Mouse (Mus musculus): ENCODE measurements around the gene Ptpro. TPM values are rescaled to one million over a fixed set of nuclear protein-coding genes. Genes with fewer than 3 reads are reported as not detected.

The Ptpro gene
- total and polyA plus RNA-seq, 3 experiments: 0.11 to 0.16 TPM; not detected in 1

DNA sequence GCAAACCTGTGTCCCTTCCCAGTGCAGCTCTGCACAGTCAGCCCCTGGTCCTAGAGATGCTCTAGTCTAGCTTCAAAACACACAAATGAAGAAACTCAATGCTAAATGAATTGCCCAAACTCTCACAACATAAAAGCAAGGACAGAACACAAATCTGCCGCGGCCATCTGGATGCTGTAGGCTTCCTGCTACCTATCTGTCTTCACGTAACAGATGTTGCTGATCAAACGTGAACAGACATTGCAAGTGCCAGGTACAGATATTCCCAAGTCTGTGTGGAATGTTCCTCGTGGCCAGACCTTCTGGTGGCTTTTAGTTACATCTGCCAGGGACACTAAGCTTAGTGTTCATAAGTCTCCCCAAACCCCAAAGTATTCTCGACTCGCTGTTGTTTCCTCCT, 29.9 kb downstream of the Ptpro start:
- dilution Hi-C loops (cut with MboI; ENCODE audit: extremely low pct_ligation_motif_present, extremely low pct_unique_long_range_greater_than_20kb, low sequenced_read_pairs): no loop called here

DNA sequence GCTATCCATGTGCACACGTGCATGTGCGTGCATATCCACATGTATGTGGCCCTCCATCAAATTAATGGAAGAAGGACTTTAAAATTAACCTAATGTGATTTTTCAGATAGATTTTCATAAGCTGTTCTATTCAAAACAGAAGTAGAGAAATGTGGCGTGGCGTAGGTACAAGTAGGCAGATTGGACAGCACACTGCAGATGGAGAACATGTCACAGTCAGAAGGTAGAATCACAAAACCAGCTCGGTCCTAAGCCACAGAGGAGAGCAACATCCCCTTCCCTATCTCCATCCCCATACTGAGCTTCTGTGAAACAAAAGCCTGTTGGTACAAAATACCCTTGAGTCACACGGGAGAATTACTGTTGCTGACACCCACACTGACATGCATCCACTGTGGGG, 34.3 kb downstream of the Ptpro start:
- dilution Hi-C loops (cut with MboI; ENCODE audit: extremely low pct_ligation_motif_present, extremely low pct_unique_long_range_greater_than_20kb, low sequenced_read_pairs): no loop called here
- DNase-seq (ENCODE audit: extremely low read depth): no peak
- no peak overlapping the region for H3K4me3 ChIP-seq (replicated peaks in 1 of 3; ENCODE audit: low read depth in 2 of 3, low read length in 2 of 3, poor library complexity in 1 of 3)
- no peaks in the 10 kb centered on the region for H3K9me3 ChIP-seq (replicated peaks; ENCODE audit: low read length)
- H3K79me2 ChIP-seq (replicated peaks; ENCODE audit: control insufficient read depth, extremely low read depth, insufficient read depth, poor library complexity, severe bottlenecking): no peaks in the 10 kb centered on the region
- H3K27ac ChIP-seq (ENCODE audit: insufficient read depth, low read depth): no peak overlapping the region
- no peak overlapping the region for H3K9ac ChIP-seq (ENCODE audit: insufficient read depth, low read depth)
- in situ Hi-C loops (cut with MboI; ENCODE audit: low pct_ligation_motif_present, low pct_unique_long_range_greater_than_20kb, low sequenced_read_pairs): no loop called here
- TF ChIP-seq USF1 (IDR thresholded peaks at IDR 0.05; ENCODE audit: low read depth, low read length) (no peak), JUN (IDR thresholded peaks at IDR 0.05; ENCODE audit: insufficient read depth, low read depth, low read length) (no peak)
- no peak overlapping the region for H3K4me2 ChIP-seq (ENCODE audit: insufficient read depth, low read depth, poor library complexity, severe bottlenecking)
- no peaks in the 10 kb centered on the region for H3K27me3 ChIP-seq (replicated peaks)
- no peaks in the 10 kb centered on the region for H3K36me3 ChIP-seq (replicated peaks in 1 of 2; ENCODE audit: control insufficient read depth in 1 of 2, insufficient read depth in 1 of 2, low read length in 1 of 2)
- no peaks in the 10 kb centered on the region for H3K4me1 ChIP-seq (ENCODE audit: control insufficient read depth in 1 of 2, insufficient read depth in 2 of 2)

More for the DNA sequence above, 29.9 kb downstream of the Ptpro start:
- no peaks in the 10 kb centered on the region for H3K4me1 ChIP-seq (ENCODE audit: control insufficient read depth in 1 of 2, insufficient read depth in 2 of 2)
- H3K4me2 ChIP-seq (ENCODE audit: insufficient read depth, low read depth, poor library complexity, severe bottlenecking): no peak overlapping the region
- no peaks in the 10 kb centered on the region for H3K79me2 ChIP-seq (replicated peaks; ENCODE audit: control insufficient read depth, extremely low read depth, insufficient read depth, poor library complexity, severe bottlenecking)
- TF ChIP-seq CHD2 (IDR thresholded peaks at IDR 0.05; ENCODE audit: low read length): no peak
- no peak for TF ChIP-seq BHLHE40 (IDR thresholded peaks at IDR 0.05; ENCODE audit: low read depth, low read length)
- no peak for TF ChIP-seq MAX (IDR thresholded peaks at IDR 0.05; ENCODE audit: low read length)
- no peak for TF ChIP-seq ZMIZ1 (IDR thresholded peaks at IDR 0.05; ENCODE audit: low read depth, low read length)
- TF ChIP-seq KAT2A (IDR thresholded peaks at IDR 0.05; ENCODE audit: insufficient replicate concordance, low read length): no peak
- no peak for TF ChIP-seq USF2 (conservative IDR thresholded peaks at IDR 0.05; ENCODE audit: low read depth, low read length)
- H3K36me3 ChIP-seq (replicated peaks in 1 of 2; ENCODE audit: control insufficient read depth in 1 of 2, insufficient read depth in 1 of 2, low read length in 1 of 2): no peaks in the 10 kb centered on the region
- in situ Hi-C loops (cut with MboI; ENCODE audit: low pct_ligation_motif_present, low pct_unique_long_range_greater_than_20kb, low sequenced_read_pairs): no loop called here
- H3K9ac ChIP-seq (ENCODE audit: insufficient read depth, low read depth): no peak overlapping the region
- no peak overlapping the region for H3K27ac ChIP-seq (ENCODE audit: insufficient read depth, low read depth)
- H3K9me3 ChIP-seq (replicated peaks; ENCODE audit: low read length): no peaks in the 10 kb centered on the region
- no peak overlapping the region for H3K4me3 ChIP-seq (replicated peaks in 1 of 3; ENCODE audit: low read depth in 2 of 3, low read length in 2 of 3, poor library complexity in 1 of 3)
- no peak for DNase-seq (ENCODE audit: extremely low read depth)
- H3K27me3 ChIP-seq (replicated peaks): no peaks in the 10 kb centered on the region

DNA sequence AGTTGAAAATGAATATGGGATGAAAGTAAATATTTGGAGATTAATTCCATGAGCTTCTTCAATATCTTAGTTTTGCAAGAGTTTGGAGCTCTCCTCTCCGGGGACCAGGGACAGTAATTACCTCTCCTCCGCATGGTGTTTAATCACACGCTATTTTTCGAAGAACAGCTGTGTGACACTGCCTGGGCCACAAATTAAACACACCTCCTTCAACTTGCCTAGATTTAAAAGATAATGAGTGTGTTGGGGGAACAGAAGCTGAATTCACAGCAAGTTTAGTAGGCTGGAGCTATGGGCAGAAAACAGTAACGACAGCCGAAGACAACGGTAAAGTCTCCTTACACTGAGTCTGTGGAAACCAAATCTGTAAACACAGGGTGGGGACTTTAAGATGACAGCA, 35.7 kb downstream of the Ptpro start:
- Histone ChIP-seq H3K9me3 (replicated peaks; ENCODE audit: low read length) (no peaks in the 10 kb centered on the region), H3K36me3 (replicated peaks in 1 of 2; ENCODE audit: control insufficient read depth in 1 of 2, insufficient read depth in 1 of 2, low read length in 1 of 2) (no peaks in the 10 kb centered on the region), H3K27me3 (replicated peaks) (no peaks in the 10 kb centered on the region), H3K27ac (ENCODE audit: insufficient read depth, low read depth) (no peak overlapping the region), H3K9ac (ENCODE audit: insufficient read depth, low read depth) (no peak overlapping the region), H3K4me2 (ENCODE audit: insufficient read depth, low read depth, poor library complexity, severe bottlenecking) (no peak overlapping the region), H3K4me3 (replicated peaks in 1 of 3; ENCODE audit: low read depth in 2 of 3, low read length in 2 of 3, poor library complexity in 1 of 3) (no peak overlapping the region), H3K79me2 (replicated peaks; ENCODE audit: control insufficient read depth, extremely low read depth, insufficient read depth, poor library complexity, severe bottlenecking) (no peaks in the 10 kb centered on the region), H3K4me1 (ENCODE audit: control insufficient read depth in 1 of 2, insufficient read depth in 2 of 2) (peaks cover 0 to 10% of the 10 kb centered on the region in 2 experiments; a peak in 2 of 4 replicates)
- no peak for DNase-seq (ENCODE audit: extremely low read depth)
- dilution Hi-C loops (cut with MboI; ENCODE audit: extremely low pct_ligation_motif_present, extremely low pct_unique_long_range_greater_than_20kb, low sequenced_read_pairs): no loop called here
- in situ Hi-C loops (cut with MboI; ENCODE audit: low pct_ligation_motif_present, low pct_unique_long_range_greater_than_20kb, low sequenced_read_pairs): no loop called here
- no peak for TF ChIP-seq MEF2A (IDR thresholded peaks at IDR 0.05; ENCODE audit: borderline replicate concordance, low read depth, low read length)
- TF ChIP-seq ZNF384 (IDR thresholded peaks at IDR 0.05; ENCODE audit: low read depth, low read length): no peak
- TF ChIP-seq HCFC1 (IDR thresholded peaks at IDR 0.05; ENCODE audit: low read depth, low read length): no peak
- TF ChIP-seq POLR2AphosphoS2 (IDR thresholded peaks at IDR 0.05; ENCODE audit: low read depth, low read length): no peak
- no peak for TF ChIP-seq POLR2A (IDR thresholded peaks at IDR 0.05; ENCODE audit: low read depth, low read length)
- TF ChIP-seq GABPA (IDR thresholded peaks at IDR 0.05; ENCODE audit: insufficient replicate concordance, low read depth, low read length): no peak
- no peak for TF ChIP-seq RAD21 (IDR thresholded peaks at IDR 0.05; ENCODE audit: low read depth, low read length)
- TF ChIP-seq JUN (IDR thresholded peaks at IDR 0.05; ENCODE audit: insufficient read depth, low read depth, low read length): no peak
- no peak for TF ChIP-seq PAX5 (IDR thresholded peaks at IDR 0.05; ENCODE audit: low read length)
- no peak for TF ChIP-seq ZKSCAN1 (IDR thresholded peaks at IDR 0.05; ENCODE audit: borderline replicate concordance, low read depth, low read length)
- TF ChIP-seq CHD1 (IDR thresholded peaks at IDR 0.05; ENCODE audit: low read depth, low read length): no peak
- TF ChIP-seq TBP (conservative IDR thresholded peaks at IDR 0.05; ENCODE audit: low read depth, low read length): no peak
- no peak for TF ChIP-seq NRF1 (IDR thresholded peaks at IDR 0.05; ENCODE audit: low read depth, low read length)
- no peak for TF ChIP-seq E2F4 (IDR thresholded peaks at IDR 0.05; ENCODE audit: insufficient replicate concordance, low read depth, low read length)
- TF ChIP-seq CHD2 (IDR thresholded peaks at IDR 0.05; ENCODE audit: low read length): no peak
- no peak for TF ChIP-seq MXI1 (IDR thresholded peaks at IDR 0.05; ENCODE audit: low read depth, low read length)
- no peak for TF ChIP-seq USF1 (IDR thresholded peaks at IDR 0.05; ENCODE audit: low read depth, low read length)
- no peak for TF ChIP-seq RCOR1 (conservative IDR thresholded peaks at IDR 0.05; ENCODE audit: low read depth, low read length)
- TF ChIP-seq SIN3A (IDR thresholded peaks at IDR 0.05; ENCODE audit: low read length): no peak
